Mouse (Mus musculus) cerebellum, adult 2 months (tissue): ENCODE measurements at regions not wholly inside any gene's neighbourhood (a gene's known extent, or its start where the extent isn't known, plus 50 kb on each side); places are given as distances from the start of the nearest gene placed in this dataset.

Experiments
- DNase-seq, 2 experiments: peaks; one replicate each; pipeline ENCODE4 v3.0.0; 2021
- H3K27ac ChIP-seq: fragments of 200-500 bp; 2 replicates; pipeline ENCODE4 v1.5.1; 2012; ENCODE audit warnings: low read length, control low read depth, inconsistent platforms; ENCODE audit not compliant: insufficient read depth
- H3K27me3 ChIP-seq: fragments of 200-500 bp; 2 replicates; pipeline ENCODE4 v1.6.1; 2012; ENCODE audit warnings: inconsistent platforms, mild to moderate bottlenecking, low read length, moderate library complexity; ENCODE audit not compliant: control insufficient read depth, insufficient read depth
- H3K4me1 ChIP-seq: fragments of 200-500 bp; 2 replicates; pipeline ENCODE4 v1.6.1; 2011; ENCODE audit warnings: low read length; ENCODE audit not compliant: control insufficient read depth, insufficient read depth
- H3K4me3 ChIP-seq: fragments of 200-500 bp; replicated peaks from 2 replicates; pipeline ENCODE3; 2011; ENCODE audit warnings: mild to moderate bottlenecking, low read depth, low read length, control low read depth; ENCODE audit not compliant: insufficient read depth
- CTCF ChIP-seq: fragments of 200-500 bp; IDR thresholded peaks from 2 replicates; pipeline ENCODE4 v1.5.1; 2011; ENCODE audit warnings: low read depth, mild to moderate bottlenecking, control low read depth, low read length, moderate library complexity, borderline replicate concordance; ENCODE audit not compliant: insufficient read depth
- POLR2A ChIP-seq: fragments of 200-500 bp; IDR thresholded peaks from 2 replicates; pipeline ENCODE4 v1.6.1; 2011; ENCODE audit warnings: low read length, control low read depth, borderline replicate concordance; ENCODE audit not compliant: insufficient read depth
- WGBS: fragments of 180-500 bp; shearing (Covaris S2); methylation state at CpG from one replicate; pipeline ENCODE4 v1.1.7; 2018; 5-methylcytosine and 5-hydroxymethylcytosine counted together

- Histone ChIP-seq H3K27ac (no peak overlapping the region), H3K4me1 (no peaks in the 10 kb centered on the region), H3K4me3 (no peak overlapping the region), H3K27me3 (no peaks in the 10 kb centered on the region)
- no peak for TF ChIP-seq CTCF
- TF ChIP-seq POLR2A: no peak
- WGBS: 96% methylated on average over 3 of the region's 3 CpGs
- DNase-seq: no peak
Measured at GRCm38 (mm10) chr3:120123155-120123554, 338.9 kb upstream of the Ptbp2 start.

- Histone ChIP-seq H3K27ac (no peak overlapping the region), H3K4me3 (no peak overlapping the region), H3K27me3 (no peaks in the 10 kb centered on the region), H3K4me1 (no peaks in the 10 kb centered on the region)
- 79% methylated on average over 7 of the region's 7 CpGs for WGBS
- no peak for DNase-seq
- TF ChIP-seq POLR2A (no peak), CTCF (no peak)
Measured at GRCm38 (mm10) chr3:120083171-120083932, 299.1 kb upstream of the Ptbp2 start.

DNA sequence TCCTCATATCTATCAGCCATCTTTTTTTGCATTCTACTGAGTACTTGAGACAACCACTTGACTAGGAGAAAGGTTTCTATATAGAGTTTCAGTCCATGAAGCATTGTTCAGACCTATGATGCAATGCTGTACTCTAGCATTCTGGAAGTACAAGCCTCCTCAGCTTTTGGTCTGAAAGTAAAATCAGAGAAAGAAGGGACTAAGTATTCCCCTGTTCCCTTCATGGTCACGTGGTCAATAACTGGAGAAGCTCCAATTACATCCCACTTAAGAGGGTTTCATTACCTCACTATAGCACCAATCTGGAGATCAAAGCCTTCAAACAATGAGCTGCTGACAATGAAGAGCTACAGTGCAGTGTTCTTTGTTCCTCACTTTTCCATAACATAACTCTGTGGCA is 289.3 kb upstream of the Ptbp2 start:
- WGBS: 19% methylated on average over 1 of the region's 1 CpGs
- no peak for DNase-seq
- Histone ChIP-seq H3K27me3 (no peaks in the 10 kb centered on the region), H3K4me3 (no peak overlapping the region), H3K27ac (no peak overlapping the region), H3K4me1 (no peaks in the 10 kb centered on the region)
- TF ChIP-seq CTCF (no peak), POLR2A (no peak)

DNA sequence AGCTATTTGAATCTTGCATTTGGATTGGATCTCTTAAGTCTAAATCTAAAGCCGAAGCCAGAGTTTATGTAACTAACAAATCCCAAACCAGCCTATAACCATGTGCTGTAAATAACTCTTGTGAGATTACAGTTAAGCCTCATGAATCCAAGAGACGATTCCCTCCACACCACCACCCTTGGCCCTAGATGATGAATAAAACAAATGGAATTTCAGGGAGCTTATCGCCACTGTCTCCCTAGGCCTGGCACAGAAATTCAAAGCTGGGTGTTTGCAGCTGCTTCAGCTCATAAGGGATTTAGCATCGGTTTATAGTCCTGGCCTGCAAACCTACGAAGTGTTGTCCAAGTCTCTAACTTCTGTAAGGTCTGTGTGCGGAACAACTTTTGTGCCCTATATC is 281.4 kb upstream of the Ptbp2 start:
- TF ChIP-seq POLR2A (no peak), CTCF (no peak)
- Histone ChIP-seq H3K4me3 (no peak overlapping the region), H3K27me3 (no peaks in the 10 kb centered on the region), H3K4me1 (no peaks in the 10 kb centered on the region), H3K27ac (no peak overlapping the region)
- 86% methylated on average over 6 of the region's 6 CpGs for WGBS
- no peak for DNase-seq

DNA sequence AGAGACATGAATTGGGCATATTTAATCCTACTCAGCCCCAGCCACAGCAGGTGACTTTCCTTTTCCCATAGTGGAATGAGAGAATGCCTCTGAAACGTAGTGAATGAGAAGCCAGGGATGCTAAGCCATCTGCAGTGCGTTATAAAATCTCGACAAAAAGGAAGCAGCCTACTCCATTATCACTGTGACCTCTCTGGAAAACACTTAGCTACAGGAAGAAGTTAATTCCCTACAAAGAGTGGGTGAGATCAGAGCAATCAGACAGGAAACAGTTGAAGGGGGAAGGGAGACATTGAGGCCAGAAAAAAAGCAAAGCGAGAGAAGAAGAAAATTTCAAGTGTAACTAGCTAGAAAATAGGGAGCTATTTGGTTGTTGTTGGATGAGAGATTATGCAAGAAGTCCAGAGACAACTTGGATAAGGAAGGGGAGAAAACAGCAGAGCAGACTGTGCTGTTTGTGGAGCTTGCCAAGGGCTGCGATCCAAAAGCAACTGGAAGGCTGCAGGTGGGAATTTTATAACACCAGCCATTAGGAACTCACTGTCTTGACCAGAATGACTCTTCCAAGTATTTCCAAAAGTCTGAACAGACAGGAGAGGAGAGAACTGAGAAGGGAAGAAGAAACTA is 280.7 kb upstream of the Ptbp2 start:
- no peak for DNase-seq
- H3K4me3 ChIP-seq: no peak overlapping the region

GRCm38 (mm10) chr3:120062264-120062663 is 278.0 kb upstream of the Ptbp2 start:
- Histone ChIP-seq H3K4me3 (no peak overlapping the region), H3K27ac (no peak overlapping the region), H3K27me3 (no peaks in the 10 kb centered on the region), H3K4me1 (no peaks in the 10 kb centered on the region)
- no peak for DNase-seq
- TF ChIP-seq POLR2A: no peak
- TF ChIP-seq CTCF: no peak
- 88% methylated on average over 5 of the region's 5 CpGs for WGBS

More for the DNA sequence above, 280.7 kb upstream of the Ptbp2 start:
- TF ChIP-seq POLR2A: no peak
- TF ChIP-seq CTCF: no peak
- Histone ChIP-seq H3K27ac (no peak overlapping the region), H3K4me1 (no peaks in the 10 kb centered on the region), H3K27me3 (no peaks in the 10 kb centered on the region)
- 22% methylated on average over 5 of the region's 5 CpGs for WGBS

GRCm38 (mm10) chr3:120059959-120060358 is 275.7 kb upstream of the Ptbp2 start:
- Histone ChIP-seq H3K4me1 (no peaks in the 10 kb centered on the region), H3K4me3 (no peak overlapping the region), H3K27ac (no peak overlapping the region), H3K27me3 (no peaks in the 10 kb centered on the region)
- TF ChIP-seq CTCF (no peak), POLR2A (no peak)
- DNase-seq: no peak
- WGBS: 29% methylated on average over 11 of the region's 11 CpGs
